Mouse (Mus musculus): ENCODE measurements at regions not wholly inside any gene's neighbourhood (a gene's known extent, or its start where the extent isn't known, plus 50 kb on each side); places are given as distances from the start of the nearest gene placed in this dataset.

- DNase-seq (ENCODE audit: low spot score in 2 of 2) = no peak
Observed at GRCm38 (mm10) chr14:29784506-29784905, 62.8 kb upstream of the Cacna2d3 start.

- DNase-seq (ENCODE audit: low spot score in 2 of 2) = no peak
Observed at GRCm38 (mm10) chr14:29786431-29786830, 64.8 kb upstream of the Cacna2d3 start.

GRCm38 (mm10) chr14:29787796-29788195 is 66.1 kb upstream of the Cacna2d3 start:
- no peak for DNase-seq (ENCODE audit: low spot score in 2 of 2)

- no peak for DNase-seq (ENCODE audit: low spot score in 2 of 2)
Observed at GRCm38 (mm10) chr14:29788351-29788750, 66.7 kb upstream of the Cacna2d3 start.

GRCm38 (mm10) chr14:29795325-29795724 is 73.7 kb upstream of the Cacna2d3 start:
- DNase-seq (ENCODE audit: low spot score in 2 of 2) = no peak

GRCm38 (mm10) chr14:29796396-29796795 is 74.7 kb upstream of the Cacna2d3 start:
- peak in 1 of 2 experiments; percentile 17 for DNase-seq (ENCODE audit: low spot score in 2 of 2)

GRCm38 (mm10) chr14:29799852-29800251 is 78.2 kb upstream of the Cacna2d3 start:
- no peak for DNase-seq (ENCODE audit: low spot score in 2 of 2)

GRCm38 (mm10) chr14:29805234-29805633 is 83.6 kb upstream of the Cacna2d3 start:
- no peak for DNase-seq (ENCODE audit: low spot score in 2 of 2)

- no peak for DNase-seq (ENCODE audit: low spot score in 2 of 2)
Observed at GRCm38 (mm10) chr14:29807881-29808280, 86.2 kb upstream of the Cacna2d3 start.

- DNase-seq (ENCODE audit: low spot score in 2 of 2) = no peak
Observed at GRCm38 (mm10) chr14:29814626-29815025, 93.0 kb upstream of the Cacna2d3 start.

- no peak for DNase-seq (ENCODE audit: low spot score in 2 of 2)
Observed at GRCm38 (mm10) chr14:29817548-29817947, 95.9 kb upstream of the Cacna2d3 start.

GRCm38 (mm10) chr14:29818251-29818650 is 96.6 kb upstream of the Cacna2d3 start:
- no peak for DNase-seq (ENCODE audit: low spot score in 2 of 2)

- no peak for DNase-seq (ENCODE audit: low spot score in 2 of 2)
Observed at GRCm38 (mm10) chr14:29818751-29819150, 97.1 kb upstream of the Cacna2d3 start.

GRCm38 (mm10) chr14:29837063-29837462 is 115.4 kb upstream of the Cacna2d3 start:
- no peak for DNase-seq (ENCODE audit: low spot score in 2 of 2)

GRCm38 (mm10) chr14:29839576-29839975 is 117.9 kb upstream of the Cacna2d3 start:
- DNase-seq (ENCODE audit: low spot score in 2 of 2) = no peak

- DNase-seq (ENCODE audit: low spot score in 2 of 2) = no peak
Observed at GRCm38 (mm10) chr14:29841361-29842117, 119.9 kb upstream of the Cacna2d3 start.

GRCm38 (mm10) chr14:29847661-29848060 is 120.4 kb upstream of the Selenok start:
- no peak for DNase-seq (ENCODE audit: low spot score in 2 of 2)

- no peak for DNase-seq (ENCODE audit: low spot score in 2 of 2)
Observed at GRCm38 (mm10) chr14:29851286-29851685, 116.8 kb upstream of the Selenok start.

- DNase-seq (ENCODE audit: low spot score in 2 of 2) = no peak
Observed at GRCm38 (mm10) chr14:29851956-29852725, 116.0 kb upstream of the Selenok start.

- no peak for DNase-seq (ENCODE audit: low spot score in 2 of 2)
Observed at GRCm38 (mm10) chr14:29862032-29862431, 106.1 kb upstream of the Selenok start.

GRCm38 (mm10) chr14:29866455-29867275 is 101.4 kb upstream of the Selenok start:
- no peak for DNase-seq (ENCODE audit: low spot score in 2 of 2)

GRCm38 (mm10) chr14:29867311-29867710 is 100.8 kb upstream of the Selenok start:
- no peak for DNase-seq (ENCODE audit: low spot score in 2 of 2)
